Mouse (Mus musculus) Muller cell, postnatal 12 days (primary cell): ENCODE measurements around the gene Brd3os.

Experiments used
- DNase-seq: peaks from one replicate; pipeline ENCODE4 v3.0.0-alpha.2; 2015; ENCODE audit errors: inconsistent ontology term

Brd3os gene

DNA sequence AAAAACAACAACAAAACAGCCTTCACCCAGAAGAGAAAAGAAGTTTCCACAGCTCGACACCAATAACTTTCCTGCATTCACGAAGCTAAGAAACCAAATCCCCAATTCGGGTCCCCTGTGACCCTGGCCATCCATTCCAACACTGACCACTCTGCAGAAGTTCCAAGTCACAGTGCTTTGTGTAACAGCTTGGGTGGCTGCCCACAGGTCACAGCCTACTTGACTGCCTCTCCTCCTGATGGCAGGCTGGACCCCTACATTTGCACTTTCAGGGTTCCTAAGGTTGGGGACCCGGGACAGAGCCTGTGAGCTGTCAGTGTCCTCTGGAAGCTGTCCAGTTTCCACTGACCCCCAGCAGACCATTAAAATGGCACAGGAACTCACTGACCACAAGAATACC, 20.8 kb downstream of the Brd3os start:
- DNase-seq = no peak

DNA sequence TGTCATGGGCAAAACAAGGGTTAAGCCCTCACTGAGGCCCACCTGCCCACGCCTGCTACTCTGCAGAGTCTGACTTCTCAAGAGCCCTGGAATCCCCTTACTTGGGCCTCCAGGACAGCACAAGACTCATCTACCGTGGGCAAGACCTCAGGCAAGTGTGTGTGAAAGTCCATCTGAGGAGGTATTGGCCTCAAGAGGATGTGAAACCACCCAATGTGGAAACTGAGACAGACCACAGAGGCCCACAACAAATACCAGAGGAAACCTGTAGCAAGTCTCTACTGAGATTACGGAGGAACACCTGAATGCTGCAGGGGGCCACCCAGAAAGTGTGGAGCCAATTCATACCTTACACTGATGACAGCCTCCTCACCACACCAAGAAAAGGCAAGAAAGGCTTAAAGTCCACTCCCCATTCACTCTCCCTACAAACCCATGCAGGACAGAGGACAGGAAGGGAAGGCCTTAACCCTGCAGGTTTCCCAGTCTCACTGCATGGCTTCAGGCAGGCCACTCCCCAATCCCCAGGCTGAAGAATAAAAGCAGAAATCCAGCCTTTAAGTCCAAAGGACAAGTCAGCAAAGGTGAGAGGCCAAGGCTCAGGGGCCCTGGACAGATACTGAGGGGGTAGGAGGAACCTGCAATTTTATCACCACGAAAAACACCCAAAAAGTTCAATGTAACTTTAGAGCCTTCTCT, 27.3 kb downstream of the Brd3os start:
- DNase-seq = no peak

DNA sequence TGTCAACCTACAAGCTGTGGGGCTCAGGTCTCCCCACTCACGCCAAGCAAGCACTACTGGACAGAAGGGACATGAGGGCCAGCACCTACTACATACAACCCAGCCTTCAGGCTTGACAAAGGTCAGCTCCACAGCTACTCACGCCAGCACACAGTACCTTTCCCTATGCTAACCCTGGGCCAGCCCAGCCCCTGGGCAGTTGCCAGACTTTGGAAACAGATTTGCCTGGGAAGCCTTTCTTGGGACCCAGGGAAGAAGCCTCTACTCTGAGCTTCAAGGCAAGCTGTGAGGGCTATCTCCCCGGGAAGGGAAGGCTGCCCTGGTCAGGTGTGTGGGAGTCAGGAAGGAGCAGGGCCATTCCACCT, 27.8 kb downstream of the Brd3os start:
- no peak for DNase-seq

GRCm38 (mm10) chr2:27470535-27470934, 28.4 kb downstream of the Brd3os start:
- DNase-seq = no peak

GRCm38 (mm10) chr2:27471170-27471584, 29.1 kb downstream of the Brd3os start:
- no peak for DNase-seq

DNA sequence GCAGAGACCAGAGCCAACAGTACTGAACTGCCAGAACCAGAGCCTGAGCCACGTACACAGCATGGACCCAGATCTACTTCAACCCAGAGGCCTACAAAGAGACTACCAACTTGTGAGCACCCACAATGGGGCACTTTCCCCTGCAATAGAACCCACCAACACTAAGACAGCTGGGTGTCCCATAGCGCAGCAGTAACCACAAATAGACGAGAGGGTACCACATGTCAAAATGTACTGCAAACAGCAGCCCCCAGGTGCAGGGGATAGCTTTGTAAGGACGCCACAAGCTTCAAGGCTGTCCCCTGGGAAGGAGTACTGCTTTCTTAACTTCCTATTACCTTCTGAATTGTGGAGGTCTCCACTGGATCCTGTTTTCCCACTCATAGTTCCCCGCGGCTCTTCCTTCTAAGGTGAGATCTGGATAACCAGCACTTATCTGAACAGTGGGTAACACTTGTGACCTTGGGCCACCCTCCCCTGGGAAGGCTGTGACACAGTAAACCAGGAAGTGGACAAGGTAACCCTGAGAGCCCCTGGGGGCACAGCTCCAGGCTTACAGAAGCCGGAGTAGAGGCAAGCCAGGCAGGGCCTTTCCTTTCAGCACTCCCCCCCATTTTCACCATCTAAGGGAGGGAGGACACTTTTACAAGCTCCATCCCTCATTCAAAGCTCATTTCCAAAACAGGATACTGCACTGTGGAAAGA, 31.1 kb downstream of the Brd3os start:
- DNase-seq = no peak

- DNase-seq = no peak
Observed at GRCm38 (mm10) chr2:27473911-27474310, 31.8 kb downstream of the Brd3os start.

DNA sequence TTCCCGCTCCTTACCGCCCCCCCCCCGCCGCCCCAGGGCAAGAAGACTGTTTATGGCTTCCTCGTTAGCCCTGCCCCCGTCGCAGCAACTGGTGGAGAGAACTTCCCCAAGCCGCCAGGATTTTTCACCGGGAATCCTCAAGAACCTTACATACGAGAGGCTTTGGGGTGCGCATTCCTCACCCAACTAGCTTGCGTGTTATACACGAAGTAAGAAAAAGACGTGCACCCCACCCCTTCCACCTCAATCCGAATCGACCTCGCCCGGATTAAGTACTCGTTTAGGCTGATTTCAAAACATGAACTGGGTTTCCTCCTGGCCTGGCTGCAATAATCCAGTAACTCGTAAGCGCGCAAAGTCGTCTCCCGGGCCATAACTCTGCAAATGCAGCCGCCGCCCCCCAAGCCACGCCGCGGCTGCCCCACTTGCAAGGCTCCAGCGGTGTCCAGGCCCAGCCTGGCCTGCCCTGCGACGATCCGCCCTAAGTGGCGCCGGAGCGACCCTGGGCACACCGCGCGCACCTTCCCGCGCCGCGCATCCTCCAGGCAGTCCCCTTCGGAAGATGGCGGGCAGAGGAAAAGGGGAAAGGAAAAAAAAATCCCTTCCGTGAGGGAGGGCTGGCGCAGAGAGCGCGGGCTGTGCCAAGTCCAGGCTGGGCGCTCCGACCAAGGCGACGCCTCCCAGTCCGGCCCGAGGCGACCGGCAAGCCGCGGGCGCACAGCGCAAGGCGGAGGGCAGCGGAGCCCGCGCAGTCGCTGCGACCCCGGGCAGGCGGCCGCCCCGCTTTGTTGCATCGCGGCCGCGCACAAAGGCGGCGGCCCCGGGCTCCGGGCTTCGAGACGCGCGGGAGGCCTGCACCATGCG, 32.7 kb downstream of the Brd3os start:
- DNase-seq = peak; percentile 32

GRCm38 (mm10) chr2:27475495-27476302, 33.6 kb downstream of the Brd3os start:
- DNase-seq = peak; percentile 97

- no peak for DNase-seq
Observed at GRCm38 (mm10) chr2:27476303-27477192, 34.4 kb downstream of the Brd3os start.

- no peak for DNase-seq
Observed at GRCm38 (mm10) chr2:27479821-27480220, 37.7 kb downstream of the Brd3os start.

DNA sequence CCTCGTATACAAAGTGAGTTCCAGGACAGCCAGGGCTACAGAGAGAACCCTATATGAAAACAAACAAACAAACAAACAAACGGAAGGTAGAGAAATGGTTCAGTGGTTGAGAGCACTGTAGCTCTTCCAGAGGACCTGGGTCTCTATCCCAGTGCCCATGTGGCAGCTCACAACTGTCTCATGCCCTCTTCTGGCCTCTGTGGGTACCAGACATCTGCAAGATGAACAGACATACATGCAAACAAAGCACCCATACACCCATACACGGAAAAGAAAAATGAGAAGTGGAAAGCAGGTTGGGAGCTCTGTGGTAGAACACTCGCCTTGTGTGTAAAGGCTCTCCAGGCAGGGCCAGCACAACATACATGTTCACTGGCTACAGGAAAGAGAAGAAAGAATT, 38.2 kb downstream of the Brd3os start:
- DNase-seq = no peak

GRCm38 (mm10) chr2:27482265-27482861, 40.2 kb downstream of the Brd3os start:
- DNase-seq = no peak

- no peak for DNase-seq
Observed at GRCm38 (mm10) chr2:27486725-27487124, 44.6 kb downstream of the Brd3os start.

DNA sequence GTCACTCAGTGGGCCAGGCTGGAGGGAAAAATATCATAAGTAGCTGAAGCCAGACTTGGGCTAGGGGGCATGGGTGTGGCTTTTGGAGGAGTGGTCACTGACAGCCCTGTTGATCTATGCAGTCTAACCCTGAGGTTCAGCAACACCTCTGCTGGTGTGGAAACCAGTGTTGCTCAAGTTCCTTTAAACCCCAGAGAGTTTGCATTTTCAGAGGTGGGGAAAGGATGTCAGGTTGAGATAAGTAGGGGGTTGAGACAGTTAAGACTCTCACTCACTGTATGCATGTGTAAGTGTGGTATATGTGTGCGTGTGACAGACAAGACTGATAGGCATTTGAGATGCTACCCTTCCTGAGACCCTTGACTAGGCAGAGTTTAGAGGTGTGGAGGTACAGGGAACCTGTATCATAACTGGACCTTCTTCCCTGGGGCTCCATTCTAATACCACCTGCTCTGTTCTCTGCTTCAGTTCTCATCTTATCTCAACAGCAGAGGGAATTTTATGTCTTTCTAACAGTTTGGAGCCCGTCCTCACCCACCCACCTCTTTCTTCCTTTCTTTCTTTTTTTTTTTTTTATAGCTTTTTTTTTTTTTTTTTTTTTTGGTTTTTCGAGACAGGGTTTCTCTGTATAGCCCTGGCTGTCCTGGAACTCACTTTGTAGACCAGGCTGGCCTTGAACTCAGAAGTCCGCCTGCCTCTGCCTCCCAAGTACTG, 45.4 kb downstream of the Brd3os start:
- DNase-seq = no peak

DNA sequence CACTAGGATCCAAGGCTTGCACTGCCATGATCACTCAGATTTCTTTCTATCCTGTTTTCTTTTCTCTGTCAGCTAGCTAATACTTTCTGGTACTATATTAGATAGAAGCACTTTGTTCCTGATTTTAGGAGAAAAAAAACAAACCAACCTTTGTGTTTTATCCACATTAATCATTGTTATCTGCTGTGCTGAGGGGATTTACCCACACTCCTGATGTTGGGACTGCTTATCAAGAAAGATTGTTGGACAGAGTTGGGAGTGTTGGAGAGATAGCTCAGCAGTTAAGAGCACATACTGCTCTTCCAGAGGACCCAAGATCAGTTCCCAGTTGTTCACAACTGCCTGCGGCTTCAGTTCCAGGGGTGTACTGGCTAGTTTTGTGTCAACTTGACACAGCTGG, 46.2 kb downstream of the Brd3os start:
- no peak for DNase-seq

DNA sequence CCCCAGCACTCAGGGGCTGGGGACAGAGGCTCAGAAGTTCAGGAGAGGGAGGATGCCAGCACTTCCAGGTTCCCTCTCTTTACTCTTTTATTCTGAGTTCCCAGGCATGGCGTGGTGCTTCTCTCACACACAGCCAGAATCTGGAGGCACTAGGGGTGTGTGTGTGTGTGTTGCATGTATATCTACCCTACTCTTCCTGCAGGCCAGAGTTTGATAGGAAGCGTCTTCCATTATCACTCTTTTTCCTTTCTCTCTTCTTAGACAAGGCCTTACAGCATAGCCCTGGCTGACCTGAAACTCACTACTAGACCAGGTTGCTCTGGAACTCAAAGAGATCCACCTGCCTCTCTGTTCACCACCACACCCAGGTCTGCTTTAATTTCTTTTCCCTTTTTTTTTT, 48.8 kb downstream of the Brd3os start:
- DNase-seq = no peak
